Mouse (Mus musculus) hematopoietic multipotent progenitor cell, adult 10-12 weeks (in vitro differentiated cells): ENCODE data around the gene Gm6096. TPM values are rescaled to one million over a fixed set of nuclear protein-coding genes. Genes with fewer than 3 reads are reported as not detected.

Experiments used
- polyA plus RNA-seq: library from polyadenylated mRNA; stranded (reverse); fragments of >175 nt; gene quantifications from 2 replicates; pipeline ENCODE4 v1.2.3, GENCODE M21; 2012; ENCODE audit warnings: low replicate concordance

Gene Gm6096
- polyA plus RNA-seq, result not detected in 2 replicates

DNA sequence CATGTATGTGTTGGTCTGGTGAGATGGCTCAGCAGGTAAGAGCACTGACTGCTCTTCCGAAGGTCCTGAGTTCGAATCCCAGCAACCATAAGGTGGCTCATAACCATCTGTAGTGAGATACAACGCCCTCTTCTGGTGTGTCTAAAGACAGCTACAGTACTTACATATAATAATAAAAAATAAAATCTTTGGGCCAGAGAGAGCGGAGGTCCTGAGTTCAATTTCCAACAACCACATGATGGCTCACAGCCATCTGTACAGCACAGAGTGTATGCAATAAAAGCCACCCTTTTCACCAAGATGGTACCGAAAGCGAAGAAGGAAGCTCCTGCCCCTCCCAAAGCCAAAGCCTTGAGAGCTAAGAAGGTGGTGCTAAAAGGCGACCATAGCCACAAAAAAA is at the start of gene Gm6096:
Gene Gm6096, plus strand, starts transcription at position 301 of the 400 bp plus-strand sequence.

DNA sequence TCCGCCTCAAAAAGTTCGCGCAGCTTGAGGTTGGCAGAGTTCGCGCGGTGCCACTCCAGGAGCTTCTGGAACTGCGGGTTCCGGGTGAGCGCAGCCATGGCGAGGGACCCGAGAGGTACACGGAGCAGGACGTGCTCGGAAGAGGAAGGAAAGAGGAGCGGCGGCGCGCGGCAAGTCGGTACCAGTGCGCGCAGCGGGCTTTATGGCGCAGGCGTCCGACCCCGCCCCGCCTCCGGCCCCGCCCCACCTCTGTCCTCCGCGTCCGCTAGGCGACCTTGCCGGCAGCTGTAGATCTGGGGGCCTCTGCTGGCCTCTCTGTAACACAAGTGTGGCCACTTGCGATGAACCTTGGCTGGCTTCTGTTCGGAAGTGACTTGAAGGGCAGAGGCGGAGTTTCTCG is 20.7 kb upstream of the Gm6096 start, which contains the start of gene Gpi1:
Gene Gpi1, minus strand, starts transcription at position 221 of the 400 bp plus-strand sequence.

Other genes with a start within 250 kb of the Gm6096 start
- not detected in 2 replicates for gene Scgb2b27, start 237.1 kb upstream of the Gm6096 start, polyA plus RNA-seq
- not detected in 2 replicates for gene Scgb1b27, start 229.6 kb upstream of the Gm6096 start, polyA plus RNA-seq
- gene Scgb1b30, start 155.6 kb upstream of the Gm6096 start, polyA plus RNA-seq, result not detected in 2 replicates
- gene Wtip, start 117.8 kb upstream of the Gm6096 start, polyA plus RNA-seq, result 2.6 and 3.6 TPM in 2 replicates
- gene Uba2, start 81.4 kb upstream of the Gm6096 start, polyA plus RNA-seq, result 12.7 and 14.3 TPM in 2 replicates
- 5.6 and 10.0 TPM in 2 replicates for gene Pdcd2l, start 54.4 kb upstream of the Gm6096 start, polyA plus RNA-seq
- gene Gpi1, start 20.7 kb upstream of the Gm6096 start, polyA plus RNA-seq, result 445 and 778 TPM in 2 replicates
- 19.2 and 25.2 TPM in 2 replicates for gene 4931406P16Rik, start 62.5 kb downstream of the Gm6096 start, polyA plus RNA-seq
- gene Lsm14a, start 142.3 kb downstream of the Gm6096 start, polyA plus RNA-seq, result 29.3 and 36.2 TPM in 2 replicates